Mouse (Mus musculus): ENCODE measurements around the gene Thrb. TPM values are rescaled to one million over a fixed set of nuclear protein-coding genes. Genes with fewer than 3 reads are reported as not detected.

Gene Thrb
- polyA plus RNA-seq, 1 experiment from 2014 or later, result 0.12 TPM

- H3K4me1 ChIP-seq (ENCODE audit: control insufficient read depth, insufficient read depth, low read length), result no peaks in the 10 kb centered on the region
- ATAC-seq (ENCODE audit: insufficient number of reproducible peaks, low FRiP score, low TSS enrichment, low read depth) (no peak), DNase-seq (ENCODE audit: low spot score) (no peak)
- no peaks in the 10 kb centered on the region for H3K9me3 ChIP-seq (ENCODE audit: control insufficient read depth, low read length)
- H3K9ac ChIP-seq (ENCODE audit: low read length), result no peak overlapping the region
- no peaks in the 10 kb centered on the region for H3K36me3 ChIP-seq (ENCODE audit: control insufficient read depth, insufficient read depth, low read length)
- no peak overlapping the region for H3K4me2 ChIP-seq (ENCODE audit: low read depth, severe bottlenecking)
- H3K27ac ChIP-seq (replicated peaks; ENCODE audit: low read depth, low read length), result no peak overlapping the region
- WGBS, result 100% methylated on average over 3 of the region's 3 CpGs
- H3K4me3 ChIP-seq (ENCODE audit: low read depth, low read length), result no peak overlapping the region
- no peaks in the 10 kb centered on the region for H3K27me3 ChIP-seq (ENCODE audit: control insufficient read depth, insufficient read depth, low read length)
Observed at GRCm38 (mm10) chr14:17685491-17685890, 25.4 kb downstream of the Thrb start.

- no peak overlapping the region for H3K4me2 ChIP-seq (ENCODE audit: low read depth, severe bottlenecking)
- no peak overlapping the region for H3K9ac ChIP-seq (ENCODE audit: low read length)
- H3K36me3 ChIP-seq (ENCODE audit: control insufficient read depth, insufficient read depth, low read length), result no peaks in the 10 kb centered on the region
- WGBS, result 54% methylated on average over 3 of the region's 3 CpGs
- H3K9me3 ChIP-seq (ENCODE audit: control insufficient read depth, low read length), result no peaks in the 10 kb centered on the region
- H3K4me3 ChIP-seq (ENCODE audit: low read depth, low read length), result no peak overlapping the region
- no peaks in the 10 kb centered on the region for H3K4me1 ChIP-seq (ENCODE audit: control insufficient read depth, insufficient read depth, low read length)
- H3K27me3 ChIP-seq (ENCODE audit: control insufficient read depth, insufficient read depth, low read length), result no peaks in the 10 kb centered on the region
- no peak for ATAC-seq (ENCODE audit: insufficient number of reproducible peaks, low FRiP score, low TSS enrichment, low read depth)
- H3K27ac ChIP-seq (replicated peaks; ENCODE audit: low read depth, low read length), result no peak overlapping the region
- no peak for DNase-seq (ENCODE audit: low spot score)
Observed at GRCm38 (mm10) chr14:17686939-17687338, 26.9 kb downstream of the Thrb start.

- ATAC-seq (ENCODE audit: insufficient number of reproducible peaks, low FRiP score, low TSS enrichment, low read depth), result no peak
- H3K4me1 ChIP-seq (ENCODE audit: control insufficient read depth, insufficient read depth, low read length), result no peaks in the 10 kb centered on the region
- DNase-seq (ENCODE audit: low spot score), result no peak
Observed at GRCm38 (mm10) chr14:17691246-17691645, 31.2 kb downstream of the Thrb start.

GRCm38 (mm10) chr14:17695526-17695925, 35.5 kb downstream of the Thrb start:
- 88% methylated on average over 4 of the region's 4 CpGs for WGBS
- Histone ChIP-seq H3K9ac (ENCODE audit: low read length) (no peak overlapping the region), H3K4me1 (ENCODE audit: control insufficient read depth, insufficient read depth, low read length) (no peaks in the 10 kb centered on the region), H3K4me3 (ENCODE audit: low read depth, low read length) (no peak overlapping the region), H3K27ac (replicated peaks; ENCODE audit: low read depth, low read length) (no peak overlapping the region), H3K36me3 (ENCODE audit: control insufficient read depth, insufficient read depth, low read length) (no peaks in the 10 kb centered on the region), H3K9me3 (ENCODE audit: control insufficient read depth, low read length) (no peaks in the 10 kb centered on the region), H3K4me2 (ENCODE audit: low read depth, severe bottlenecking) (no peak overlapping the region), H3K27me3 (ENCODE audit: control insufficient read depth, insufficient read depth, low read length) (no peaks in the 10 kb centered on the region)
- ATAC-seq (ENCODE audit: insufficient number of reproducible peaks, low FRiP score, low TSS enrichment, low read depth) (no peak), DNase-seq (ENCODE audit: low spot score) (no peak)

More at GRCm38 (mm10) chr14:17691246-17691645, 31.2 kb downstream of the Thrb start:
- H3K36me3 ChIP-seq (ENCODE audit: control insufficient read depth, insufficient read depth, low read length), result no peaks in the 10 kb centered on the region
- no peak overlapping the region for H3K4me2 ChIP-seq (ENCODE audit: low read depth, severe bottlenecking)
- no peaks in the 10 kb centered on the region for H3K27me3 ChIP-seq (ENCODE audit: control insufficient read depth, insufficient read depth, low read length)
- H3K27ac ChIP-seq (replicated peaks; ENCODE audit: low read depth, low read length), result no peak overlapping the region
- no peak overlapping the region for H3K4me3 ChIP-seq (ENCODE audit: low read depth, low read length)
- no peaks in the 10 kb centered on the region for H3K9me3 ChIP-seq (ENCODE audit: control insufficient read depth, low read length)
- 73% methylated on average over 1 of the region's 1 CpGs for WGBS
- no peak overlapping the region for H3K9ac ChIP-seq (ENCODE audit: low read length)

GRCm38 (mm10) chr14:17697920-17698632, 38.0 kb downstream of the Thrb start:
- no peak for ATAC-seq (ENCODE audit: insufficient number of reproducible peaks, low FRiP score, low TSS enrichment, low read depth)
- 88% methylated on average over 9 of the region's 9 CpGs for WGBS
- H3K36me3 ChIP-seq (ENCODE audit: control insufficient read depth, insufficient read depth, low read length), result no peaks in the 10 kb centered on the region

GRCm38 (mm10) chr14:17700228-17700627, 40.2 kb downstream of the Thrb start:
- no peak for DNase-seq (ENCODE audit: low spot score)
- no peak overlapping the region for H3K4me3 ChIP-seq (ENCODE audit: low read depth, low read length)
- H3K4me1 ChIP-seq (ENCODE audit: control insufficient read depth, insufficient read depth, low read length), result no peaks in the 10 kb centered on the region

More at GRCm38 (mm10) chr14:17697920-17698632, 38.0 kb downstream of the Thrb start:
- no peak for DNase-seq (ENCODE audit: low spot score)
- Histone ChIP-seq H3K4me3 (ENCODE audit: low read depth, low read length) (no peak overlapping the region), H3K9ac (ENCODE audit: low read length) (no peak overlapping the region), H3K4me2 (ENCODE audit: low read depth, severe bottlenecking) (no peak overlapping the region), H3K27ac (replicated peaks; ENCODE audit: low read depth, low read length) (no peak overlapping the region), H3K9me3 (ENCODE audit: control insufficient read depth, low read length) (no peaks in the 10 kb centered on the region), H3K27me3 (ENCODE audit: control insufficient read depth, insufficient read depth, low read length) (no peaks in the 10 kb centered on the region), H3K4me1 (ENCODE audit: control insufficient read depth, insufficient read depth, low read length) (no peaks in the 10 kb centered on the region)

GRCm38 (mm10) chr14:17713297-17713904, 53.3 kb downstream of the Thrb start:
- no peak overlapping the region for H3K4me3 ChIP-seq (ENCODE audit: low read depth, low read length)
- WGBS, result 95% methylated on average over 7 of the region's 7 CpGs

More at GRCm38 (mm10) chr14:17700228-17700627, 40.2 kb downstream of the Thrb start:
- ATAC-seq (ENCODE audit: insufficient number of reproducible peaks, low FRiP score, low TSS enrichment, low read depth), result no peak
- H3K4me2 ChIP-seq (ENCODE audit: low read depth, severe bottlenecking), result no peak overlapping the region
- H3K27ac ChIP-seq (replicated peaks; ENCODE audit: low read depth, low read length), result no peak overlapping the region
- no peaks in the 10 kb centered on the region for H3K27me3 ChIP-seq (ENCODE audit: control insufficient read depth, insufficient read depth, low read length)
- WGBS, result 89% methylated on average over 3 of the region's 3 CpGs
- no peak overlapping the region for H3K9ac ChIP-seq (ENCODE audit: low read length)
- H3K36me3 ChIP-seq (ENCODE audit: control insufficient read depth, insufficient read depth, low read length), result no peaks in the 10 kb centered on the region
- H3K9me3 ChIP-seq (ENCODE audit: control insufficient read depth, low read length), result no peaks in the 10 kb centered on the region

GRCm38 (mm10) chr14:17719494-17719893, 59.4 kb downstream of the Thrb start:
- no peak overlapping the region for H3K4me3 ChIP-seq (ENCODE audit: low read depth, low read length)
- no peak for DNase-seq (ENCODE audit: low spot score)
- no peak overlapping the region for H3K9ac ChIP-seq (ENCODE audit: low read length)
- H3K4me1 ChIP-seq (ENCODE audit: control insufficient read depth, insufficient read depth, low read length), result no peaks in the 10 kb centered on the region
- H3K27me3 ChIP-seq (ENCODE audit: control insufficient read depth, insufficient read depth, low read length), result no peaks in the 10 kb centered on the region
- no peak for ATAC-seq (ENCODE audit: insufficient number of reproducible peaks, low FRiP score, low TSS enrichment, low read depth)
- H3K9me3 ChIP-seq (ENCODE audit: control insufficient read depth, low read length), result no peaks in the 10 kb centered on the region
- no peak overlapping the region for H3K4me2 ChIP-seq (ENCODE audit: low read depth, severe bottlenecking)
- H3K27ac ChIP-seq (replicated peaks; ENCODE audit: low read depth, low read length), result no peak overlapping the region
- H3K36me3 ChIP-seq (ENCODE audit: control insufficient read depth, insufficient read depth, low read length), result no peaks in the 10 kb centered on the region
- WGBS, result 84% methylated on average over 2 of the region's 2 CpGs

More at GRCm38 (mm10) chr14:17713297-17713904, 53.3 kb downstream of the Thrb start:
- Histone ChIP-seq H3K9ac (ENCODE audit: low read length) (no peak overlapping the region), H3K36me3 (ENCODE audit: control insufficient read depth, insufficient read depth, low read length) (no peaks in the 10 kb centered on the region), H3K9me3 (ENCODE audit: control insufficient read depth, low read length) (no peaks in the 10 kb centered on the region), H3K27ac (replicated peaks; ENCODE audit: low read depth, low read length) (no peak overlapping the region), H3K27me3 (ENCODE audit: control insufficient read depth, insufficient read depth, low read length) (no peaks in the 10 kb centered on the region), H3K4me2 (ENCODE audit: low read depth, severe bottlenecking) (no peak overlapping the region), H3K4me1 (ENCODE audit: control insufficient read depth, insufficient read depth, low read length) (no peaks in the 10 kb centered on the region)
- DNase-seq (ENCODE audit: low spot score) (no peak), ATAC-seq (ENCODE audit: insufficient number of reproducible peaks, low FRiP score, low TSS enrichment, low read depth) (no peak)
